Mouse (Mus musculus) hindbrain, embryonic 15.5 days (tissue): Measurements from ENCODE around the gene Olfr331. TPM values are rescaled to one million over a fixed set of nuclear protein-coding genes. Genes with fewer than 3 reads are reported as not detected.

Experiments used
- polyA plus RNA-seq: library from polyadenylated mRNA; unstranded; fragments of >200 nt; fragmentation: Nextera tagmentation; extraction: Ambion mirVana; gene quantifications from 2 replicates; pipeline ENCODE4 v1.2.1, GENCODE M21; 2015

The Olfr331 gene
- polyA plus RNA-seq, 1 experiment from 2014 or later: not detected

Other genes starting within 250 kb of the Olfr331 start
- gene 4930438A08Rik, start 227.8 kb downstream of the Olfr331 start, polyA plus RNA-seq: not detected in 2 replicates
- gene Zfp692, start 195.5 kb downstream of the Olfr331 start, polyA plus RNA-seq: 30.2 and 30.8 TPM in 2 replicates
- gene Zfp672, start 172.2 kb downstream of the Olfr331 start, polyA plus RNA-seq: 37.5 and 39.4 TPM in 2 replicates
- gene Sh3bp5l, start 171.8 kb downstream of the Olfr331 start, polyA plus RNA-seq: 48.4 and 51.9 TPM in 2 replicates
- gene Lypd8, start 123.5 kb downstream of the Olfr331 start, polyA plus RNA-seq: 0.39 TPM in 1 of 2 replicates, not detected in the other
- not detected in 2 replicates for gene 1810065E05Rik, start 81.5 kb downstream of the Olfr331 start, polyA plus RNA-seq
- gene Gm12253, start 70.0 kb downstream of the Olfr331 start, polyA plus RNA-seq: not detected in 2 replicates
- not detected in 2 replicates for gene Lypd9, start 49.6 kb downstream of the Olfr331 start, polyA plus RNA-seq
- not detected in 2 replicates for gene Olfr30, start 40.3 kb downstream of the Olfr331 start, polyA plus RNA-seq
- not detected in 2 replicates for gene Olfr332, start 10.0 kb downstream of the Olfr331 start, polyA plus RNA-seq
- not detected in 2 replicates for gene Olfr330, start 32.3 kb upstream of the Olfr331 start, polyA plus RNA-seq
- not detected in 2 replicates for gene Olfr329-ps, start 43.9 kb upstream of the Olfr331 start, polyA plus RNA-seq
- 0.14 TPM in 1 of 2 replicates, not detected in the other for gene Olfr328, start 53.1 kb upstream of the Olfr331 start, polyA plus RNA-seq
- not detected in 2 replicates for gene Olfr224, start 68.0 kb upstream of the Olfr331 start, polyA plus RNA-seq
- gene Olfr325, start 75.2 kb upstream of the Olfr331 start, polyA plus RNA-seq: not detected in 2 replicates
- 0.06 and 0.09 TPM in 2 replicates for gene Olfr324, start 92.5 kb upstream of the Olfr331 start, polyA plus RNA-seq
- gene 2210407C18Rik, start 113.5 kb upstream of the Olfr331 start, polyA plus RNA-seq: not detected in 2 replicates
- not detected in 2 replicates for gene Olfr323, start 127.9 kb upstream of the Olfr331 start, polyA plus RNA-seq
- 0.10 TPM in 1 of 2 replicates, not detected in the other for gene Trim58, start 137.9 kb upstream of the Olfr331 start, polyA plus RNA-seq
- not detected in 2 replicates for gene Olfr322, start 156.2 kb upstream of the Olfr331 start, polyA plus RNA-seq
- gene Olfr320, start 178.5 kb upstream of the Olfr331 start, polyA plus RNA-seq: not detected in 2 replicates
- not detected in 2 replicates for gene Olfr319, start 196.6 kb upstream of the Olfr331 start, polyA plus RNA-seq
- not detected in 2 replicates for gene Olfr318, start 221.4 kb upstream of the Olfr331 start, polyA plus RNA-seq
- 0.16 and 0.44 TPM in 2 replicates for gene Olfr317, start 236.6 kb upstream of the Olfr331 start, polyA plus RNA-seq